Mouse (Mus musculus) stomach, embryonic 14.5 days (tissue): Measurements from ENCODE around the gene Ccdc13. TPM values are rescaled to one million over a fixed set of nuclear protein-coding genes. Genes with fewer than 3 reads are reported as not detected.
A peak's percentile ranks its signal among the peaks of the same experiment; 100 is the strongest.

ENCODE experiments used
- ATAC-seq: fragments of 200-750 bp; cut with Nextera tagmentation; 2 replicates; pipeline ENCODE4 v1.8.0; 2017; ENCODE audit warnings: low read depth, moderate TSS enrichment; ENCODE audit not compliant: insufficient number of reproducible peaks, insufficient read depth, low FRiP score
- H3K27ac ChIP-seq: fragments of 300-500 bp; sonication (generic); 2 replicates; pipeline ENCODE4 v1.5.1; 2014; ENCODE audit warnings: mild to moderate bottlenecking, low read length, moderate library complexity, mixed read lengths
- H3K27me3 ChIP-seq: fragments of 300-500 bp; sonication (generic); 2 replicates; pipeline ENCODE4 v1.6.1; 2014; ENCODE audit warnings: low read length, control low read depth, mixed read lengths; ENCODE audit not compliant: control insufficient read depth, insufficient read depth
- H3K36me3 ChIP-seq: fragments of 300-500 bp; sonication (generic); 2 replicates; pipeline ENCODE4 v1.6.1; 2014; ENCODE audit warnings: mild to moderate bottlenecking, control low read depth, low read length, moderate library complexity, mixed read lengths; ENCODE audit not compliant: control insufficient read depth, insufficient read depth
- H3K4me1 ChIP-seq: fragments of 300-500 bp; sonication (generic); 2 replicates; pipeline ENCODE4 v1.6.1; 2014; ENCODE audit warnings: low read length, control low read depth, mixed read lengths; ENCODE audit not compliant: control insufficient read depth, insufficient read depth
- H3K4me2 ChIP-seq: fragments of 300-500 bp; sonication (generic); replicated peaks from 2 replicates; pipeline ENCODE4 v1.6.1; 2014; ENCODE audit warnings: low read depth, low read length, control low read depth
- H3K4me3 ChIP-seq: fragments of 300-500 bp; sonication (generic); 2 replicates; pipeline ENCODE4 v1.5.1; 2014; ENCODE audit warnings: low read depth, low read length, control low read depth
- H3K9ac ChIP-seq: fragments of 300-500 bp; sonication (generic); replicated peaks from 2 replicates; pipeline ENCODE4 v1.6.1; 2014; ENCODE audit warnings: low read depth, mild to moderate bottlenecking, control low read depth, low read length, moderate library complexity, mixed read lengths
- H3K9me3 ChIP-seq: fragments of 300-500 bp; sonication (generic); 2 replicates; pipeline ENCODE4 v1.6.1; 2016; ENCODE audit warnings: low read depth, low read length, control low read depth; ENCODE audit not compliant: control insufficient read depth
- WGBS: fragments of 180-500 bp; shearing (Covaris S2); extraction: QIAGEN DNeasy Blood & Tissue Kit; methylation state at CpG from one replicate; pipeline ENCODE4 v1.1.7; 2014; 5-methylcytosine and 5-hydroxymethylcytosine counted together
- polyA plus RNA-seq: library from polyadenylated mRNA; unstranded; fragments of >200 nt; fragmentation: Nextera tagmentation; extraction: Ambion mirVana; gene quantifications from 2 replicates; pipeline ENCODE4 v1.2.1, GENCODE M21; 2014

Ccdc13 gene
- polyA plus RNA-seq, 1 experiment from 2014 or later, result 1.4 TPM

- no peaks in the 10 kb centered on the region for H3K27me3 ChIP-seq
- H3K27ac ChIP-seq, result peak overlapping the region; percentile 97
- WGBS, result under 1% methylated on average over 70 of the region's 70 CpGs
- peaks cover 6% of the 10 kb centered on the region; the same call in 1 of the 2 replicates for H3K4me1 ChIP-seq
- H3K9ac ChIP-seq, result peak overlapping the region; percentile 67
- H3K36me3 ChIP-seq, result no peaks in the 10 kb centered on the region
- H3K4me3 ChIP-seq, result peak overlapping the region; percentile 65
- peak overlapping the region; percentile 78 for H3K4me2 ChIP-seq
- H3K9me3 ChIP-seq, result no peaks in the 10 kb centered on the region
- peak; percentile 98 for ATAC-seq
Measured at GRCm38 (mm10) chr9:121857474-121858152, 18.4 kb upstream of the Ccdc13 start.

GRCm38 (mm10) chr9:121856649-121857416, 17.6 kb upstream of the Ccdc13 start:
- 1% methylated on average over 37 of the region's 39 CpGs for WGBS

GRCm38 (mm10) chr9:121854246-121854645, 15.0 kb upstream of the Ccdc13 start:
- no peaks in the 10 kb centered on the region for H3K9me3 ChIP-seq
- no peak overlapping the region for H3K4me3 ChIP-seq
- WGBS, result 87% methylated on average over 3 of the region's 3 CpGs
- H3K27me3 ChIP-seq, result no peaks in the 10 kb centered on the region
- peaks cover 6% of the 10 kb centered on the region; the same call in 1 of the 2 replicates for H3K4me1 ChIP-seq
- H3K36me3 ChIP-seq, result peaks cover 17% of the 10 kb centered on the region
- H3K4me2 ChIP-seq, result no peak overlapping the region
- ATAC-seq, result no peak
- no peak overlapping the region for H3K27ac ChIP-seq
- no peak overlapping the region for H3K9ac ChIP-seq

More at GRCm38 (mm10) chr9:121856649-121857416, 17.6 kb upstream of the Ccdc13 start:
- H3K4me2 ChIP-seq, result peak overlapping the region; percentile 78
- H3K9ac ChIP-seq, result peak overlapping the region; percentile 63
- H3K4me3 ChIP-seq, result peak overlapping the region; percentile 65
- H3K4me1 ChIP-seq, result peaks cover 6% of the 10 kb centered on the region; the same call in 1 of the 2 replicates
- no peaks in the 10 kb centered on the region for H3K27me3 ChIP-seq
- no peaks in the 10 kb centered on the region for H3K9me3 ChIP-seq
- peak overlapping the region; percentile 74; the same call in 1 of the 2 replicates for H3K27ac ChIP-seq
- peaks cover 4% of the 10 kb centered on the region for H3K36me3 ChIP-seq
- peak; percentile 0; the same call in 1 of the 2 replicates for ATAC-seq

- no peak overlapping the region for H3K4me3 ChIP-seq
Measured at GRCm38 (mm10) chr9:121847842-121848241, 8.6 kb upstream of the Ccdc13 start.

GRCm38 (mm10) chr9:121847138-121847537, 7.9 kb upstream of the Ccdc13 start:
- no peaks in the 10 kb centered on the region for H3K27me3 ChIP-seq
- H3K9ac ChIP-seq, result no peak overlapping the region
- 95% methylated on average over 4 of the region's 4 CpGs for WGBS
- H3K4me3 ChIP-seq, result no peak overlapping the region
- no peak for ATAC-seq
- H3K27ac ChIP-seq, result no peak overlapping the region
- H3K9me3 ChIP-seq, result no peaks in the 10 kb centered on the region
- H3K4me1 ChIP-seq, result no peaks in the 10 kb centered on the region
- no peak overlapping the region for H3K4me2 ChIP-seq
- H3K36me3 ChIP-seq, result peaks cover 24% of the 10 kb centered on the region

More at GRCm38 (mm10) chr9:121847842-121848241, 8.6 kb upstream of the Ccdc13 start:
- Histone ChIP-seq H3K4me2 (no peak overlapping the region), H3K27me3 (no peaks in the 10 kb centered on the region), H3K27ac (no peak overlapping the region), H3K9ac (no peak overlapping the region), H3K36me3 (peaks cover 24% of the 10 kb centered on the region), H3K9me3 (no peaks in the 10 kb centered on the region), H3K4me1 (no peaks in the 10 kb centered on the region)
- ATAC-seq, result no peak
- 64% methylated on average over 5 of the region's 5 CpGs for WGBS

GRCm38 (mm10) chr9:121846526-121847118, 7.4 kb upstream of the Ccdc13 start:
- peak; percentile 44; the same call in 1 of the 2 replicates for ATAC-seq
- Histone ChIP-seq H3K4me1 (no peaks in the 10 kb centered on the region), H3K27me3 (no peaks in the 10 kb centered on the region), H3K36me3 (peaks cover 18% of the 10 kb centered on the region), H3K27ac (no peak overlapping the region), H3K4me3 (no peak overlapping the region), H3K9ac (no peak overlapping the region), H3K9me3 (no peaks in the 10 kb centered on the region), H3K4me2 (no peak overlapping the region)
- WGBS, result 42% methylated on average over 10 of the region's 10 CpGs

GRCm38 (mm10) chr9:121842914-121843313, 3.7 kb upstream of the Ccdc13 start:
- ATAC-seq, result no peak
- Histone ChIP-seq H3K36me3 (no peaks in the 10 kb centered on the region), H3K4me3 (no peak overlapping the region), H3K27ac (no peak overlapping the region), H3K4me2 (no peak overlapping the region), H3K9ac (no peak overlapping the region), H3K9me3 (no peaks in the 10 kb centered on the region), H3K27me3 (no peaks in the 10 kb centered on the region), H3K4me1 (no peaks in the 10 kb centered on the region)
- WGBS, result 91% methylated on average over 2 of the region's 2 CpGs

- Histone ChIP-seq H3K27me3 (no peaks in the 10 kb centered on the region), H3K9me3 (no peaks in the 10 kb centered on the region), H3K4me1 (no peaks in the 10 kb centered on the region), H3K36me3 (no peaks in the 10 kb centered on the region), H3K4me3 (peak overlapping the region; percentile 38), H3K4me2 (peak overlapping the region; percentile 56), H3K9ac (no peak overlapping the region), H3K27ac (no peak overlapping the region)
- 37% methylated on average over 7 of the region's 7 CpGs for WGBS
- ATAC-seq, result peak; percentile 53; the same call in 1 of the 2 replicates
Measured at GRCm38 (mm10) chr9:121839622-121839965, 333 bp upstream of the Ccdc13 start.
